Mouse (Mus musculus): Measurements from ENCODE around the gene Fyttd1.

Fyttd1 gene

GRCm38 (mm10) chr16:32945379-32945778 is 68.1 kb downstream of the Fyttd1 start:
- DNase-seq: no peak

GRCm38 (mm10) chr16:32948016-32948415 is 70.7 kb downstream of the Fyttd1 start:
- DNase-seq: no peak

- DNase-seq: no peak
Measured at GRCm38 (mm10) chr16:32948656-32949055, 71.4 kb downstream of the Fyttd1 start.

- DNase-seq: no peak
Measured at GRCm38 (mm10) chr16:32949281-32949680, 72.0 kb downstream of the Fyttd1 start.

GRCm38 (mm10) chr16:32951074-32951473 is 73.8 kb downstream of the Fyttd1 start:
- no peak for DNase-seq

- no peak for DNase-seq
Measured at GRCm38 (mm10) chr16:32953806-32954205, 76.5 kb downstream of the Fyttd1 start.

- no peak for DNase-seq
Measured at GRCm38 (mm10) chr16:32954304-32954703, 77.0 kb downstream of the Fyttd1 start.

- DNase-seq: no peak
Measured at GRCm38 (mm10) chr16:32956889-32957288, 79.6 kb downstream of the Fyttd1 start.
